Mouse (Mus musculus): ENCODE results near the gene Slc48a1. TPM values are rescaled to one million over a fixed set of nuclear protein-coding genes. Genes with fewer than 3 reads are reported as not detected.

The Slc48a1 gene
- total RNA-seq, 2 experiments from 2014 or later: 181 to 190 TPM

DNA sequence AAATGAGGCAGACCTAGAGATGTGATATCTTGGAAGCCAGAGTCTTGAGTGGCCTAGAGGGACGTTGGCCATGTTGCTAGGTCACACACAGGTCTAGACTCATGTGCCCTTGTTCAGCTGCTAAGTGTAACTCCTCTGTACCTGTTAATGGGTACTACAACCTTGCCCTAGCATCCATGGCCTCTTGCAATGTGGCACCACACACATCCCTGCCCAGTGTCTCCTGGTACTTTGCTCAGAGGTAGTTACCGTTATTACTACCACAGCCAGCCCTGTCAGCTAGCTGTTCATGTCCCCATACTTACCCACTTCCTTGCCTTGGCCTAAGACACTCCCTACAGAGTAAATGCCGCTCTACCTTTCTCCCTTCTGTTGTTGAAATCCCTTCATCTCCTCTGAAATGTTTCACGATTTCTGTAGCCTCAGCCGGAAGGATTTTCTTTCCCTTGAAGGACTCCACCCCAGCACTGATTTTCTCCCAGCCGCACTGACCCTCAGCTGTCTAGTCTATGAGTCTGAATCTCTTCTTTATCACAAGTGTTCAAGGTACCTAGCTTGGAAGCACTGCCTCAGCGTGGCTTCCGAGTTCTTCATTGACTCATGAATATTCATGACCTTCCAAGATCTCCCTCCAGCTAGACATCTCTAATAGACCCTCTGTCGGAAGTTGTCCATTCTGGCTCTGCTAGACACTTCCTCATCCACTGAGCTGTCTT is 54.6 kb downstream of the Slc48a1 start:
- DNase-seq (ENCODE audit: low spot score in 2 of 2): no peak
- intact Hi-C loops (cut with DNase I): no loop called here

DNA sequence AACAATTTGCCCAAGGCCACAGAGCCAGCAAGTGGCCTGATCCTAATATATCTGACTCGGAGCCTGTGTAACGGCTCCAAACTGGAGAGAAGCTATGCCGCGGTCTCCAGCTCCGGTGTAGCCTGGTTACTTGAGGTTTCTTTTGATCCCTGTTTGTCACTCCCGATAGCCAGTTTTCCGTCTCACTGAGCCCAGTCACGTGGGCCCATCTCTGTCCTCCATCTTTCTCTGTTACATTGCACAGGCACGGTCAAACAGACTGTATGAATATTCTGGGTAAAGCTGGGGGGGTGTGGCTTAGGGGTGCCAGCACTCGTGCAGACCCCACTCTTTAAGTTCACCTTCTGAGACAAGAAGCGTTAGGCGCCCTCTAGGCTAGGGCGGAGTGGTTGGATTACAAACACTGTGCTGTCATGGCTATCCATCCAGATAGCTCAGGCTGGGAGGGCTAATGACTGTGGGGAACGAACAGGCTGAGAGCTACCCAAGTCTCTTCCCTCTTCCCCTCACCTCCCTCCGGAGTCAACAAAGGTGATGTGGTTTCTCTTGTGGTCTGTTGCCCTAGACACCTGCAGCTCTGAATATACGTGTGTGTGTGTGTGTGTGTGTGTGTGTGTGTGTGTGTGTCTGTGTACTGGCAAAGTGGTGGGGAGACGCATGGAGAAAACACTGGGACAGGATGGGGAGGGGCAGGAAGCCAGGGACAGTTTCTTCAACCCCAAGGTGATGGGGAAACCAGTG is 58.0 kb downstream of the Slc48a1 start:
- DNase-seq (ENCODE audit: low spot score in 2 of 2): no peak
- intact Hi-C loops (cut with DNase I): no loop called here

DNA sequence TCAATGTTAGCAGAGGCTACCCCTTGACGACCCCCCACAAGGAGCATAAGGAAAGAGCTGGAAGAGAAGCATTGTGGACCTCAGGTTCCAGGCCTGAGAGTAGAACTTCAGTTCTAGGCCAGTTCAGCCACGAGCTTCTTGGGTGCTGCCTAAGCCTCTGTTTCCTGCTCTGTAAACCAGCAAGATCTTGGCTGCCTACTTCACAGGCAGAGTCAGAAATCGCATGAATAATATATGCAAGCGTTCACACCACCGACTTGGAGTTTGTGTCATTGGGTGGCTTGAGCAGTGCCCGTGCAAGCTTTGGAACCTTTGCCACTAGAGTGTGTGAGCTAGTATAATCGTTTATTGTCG is 58.6 kb downstream of the Slc48a1 start:
- no peak for DNase-seq (ENCODE audit: low spot score in 2 of 2)
- intact Hi-C loops (cut with DNase I): no loop called here

DNA sequence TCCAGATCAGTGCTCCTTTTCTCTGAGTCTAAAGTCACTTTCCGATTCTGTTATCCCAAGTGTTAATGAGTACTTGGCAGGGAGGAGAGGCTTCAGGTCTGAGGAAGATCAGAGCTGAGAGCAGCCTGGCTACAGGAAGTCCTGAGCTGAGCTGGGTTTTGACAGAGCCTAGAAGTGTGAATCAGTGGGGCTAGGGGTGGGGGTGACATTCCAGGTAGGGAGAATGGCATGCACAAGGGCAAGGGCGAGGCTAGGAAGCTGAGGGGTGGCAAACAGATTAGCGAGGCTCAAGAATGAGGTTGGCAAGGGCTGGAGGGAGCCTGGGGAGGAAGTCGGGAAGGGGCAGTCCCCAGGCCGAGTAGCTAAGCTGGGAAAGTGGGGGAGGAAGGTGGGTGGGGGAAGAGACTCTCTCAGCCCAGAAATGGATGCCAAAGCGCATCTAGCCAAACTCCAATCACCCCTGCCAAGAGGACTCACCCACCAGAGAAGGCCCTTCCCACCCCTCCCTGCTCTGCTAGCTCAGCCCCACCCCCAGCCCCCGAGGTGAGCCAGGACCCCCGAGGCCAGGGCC is 59.3 kb downstream of the Slc48a1 start:
- DNase-seq (ENCODE audit: low spot score in 2 of 2): no peak
- intact Hi-C loops (cut with DNase I): no loop called here

DNA sequence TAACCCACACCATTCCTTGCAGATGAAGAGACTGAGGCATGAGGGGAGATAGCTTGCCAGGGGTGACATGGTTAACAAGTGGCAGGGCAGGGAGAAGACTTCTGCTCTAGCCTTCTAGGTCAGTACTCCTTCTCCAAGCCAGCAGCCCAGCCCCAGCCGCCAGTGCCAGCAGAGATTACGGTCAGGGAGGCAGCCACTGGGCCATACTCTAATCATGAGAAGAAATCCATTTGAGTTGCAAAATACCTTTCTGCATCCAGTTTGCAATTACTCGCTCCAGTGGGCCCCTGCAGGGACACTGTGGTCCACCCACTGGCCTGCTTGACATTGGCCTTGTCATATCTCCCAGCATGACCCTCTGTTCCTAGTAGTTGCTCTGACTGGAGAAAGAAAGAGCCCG is 60.1 kb downstream of the Slc48a1 start:
- intact Hi-C loops (cut with DNase I): no loop called here
- no peak for DNase-seq (ENCODE audit: low spot score in 2 of 2)

DNA sequence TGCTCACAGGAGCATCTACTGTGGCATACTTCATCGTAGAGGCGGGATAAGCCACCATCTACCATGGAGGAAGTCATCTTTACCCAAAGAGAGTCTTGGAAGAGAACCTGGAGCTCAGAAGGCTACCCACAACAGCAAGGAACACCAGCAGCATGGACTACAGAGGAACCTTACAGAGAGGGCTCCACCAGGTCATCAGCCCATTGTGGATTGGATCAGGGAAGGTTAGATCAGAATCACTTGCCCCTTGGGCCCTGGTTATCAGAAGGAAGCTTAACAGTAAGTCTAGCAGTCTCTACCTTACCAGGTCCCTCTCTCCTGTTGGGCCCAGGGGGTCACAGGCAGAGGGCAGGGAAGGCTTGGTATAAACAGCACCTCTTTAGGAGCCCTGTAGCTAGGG is 60.7 kb downstream of the Slc48a1 start:
- no peak for DNase-seq (ENCODE audit: low spot score in 2 of 2)
- intact Hi-C loops (cut with DNase I): no loop called here

DNA sequence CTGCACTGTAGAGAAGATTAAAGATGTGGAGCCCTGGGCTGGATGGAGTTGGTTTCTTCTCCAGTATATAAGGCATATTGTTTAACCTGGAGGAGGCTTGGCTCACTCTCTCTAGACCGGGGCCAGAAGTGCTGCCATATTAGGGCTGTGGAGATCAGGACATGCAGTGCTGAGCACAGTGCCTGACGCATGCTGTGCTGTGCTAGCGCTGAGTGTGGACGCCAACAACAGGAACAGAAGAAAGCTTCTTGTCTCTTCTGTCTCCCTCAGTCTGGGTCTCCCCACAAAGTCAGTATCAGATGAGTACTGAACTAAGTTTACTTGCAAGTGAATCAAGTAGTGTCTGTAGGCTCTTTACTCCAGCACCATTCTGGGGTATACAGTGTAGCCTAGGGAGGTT is 61.2 kb downstream of the Slc48a1 start:
- intact Hi-C loops (cut with DNase I): no loop called here
- no peak for DNase-seq (ENCODE audit: low spot score in 2 of 2)

DNA sequence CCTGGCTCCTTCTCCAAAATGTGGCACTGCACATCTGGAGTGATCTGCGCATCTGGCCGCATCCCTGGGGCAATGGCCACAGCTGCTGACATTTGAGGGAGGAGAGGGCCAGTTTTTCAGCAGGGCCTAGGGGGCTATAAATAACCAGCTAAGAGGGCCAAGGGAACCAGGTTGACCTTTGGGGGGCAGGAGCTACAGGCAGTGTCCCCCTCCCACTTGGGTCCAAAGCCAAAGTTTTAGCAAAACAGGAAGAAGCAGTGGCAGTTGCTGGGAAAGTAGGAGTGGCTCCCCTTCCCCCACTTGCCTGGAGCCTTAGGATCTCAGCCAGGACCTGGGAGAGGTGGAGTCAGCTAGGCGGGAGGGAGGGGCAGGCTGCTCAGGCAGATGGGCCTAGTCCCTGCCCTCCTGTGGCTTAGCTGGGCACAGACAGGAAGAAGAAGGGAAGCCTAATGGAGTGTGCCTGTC is 61.7 kb downstream of the Slc48a1 start:
- intact Hi-C loops (cut with DNase I): loop anchor here (10.0 kb wide), 1 partner anchor 515 kb away; no protein-coding TSS in a partner anchor
- DNase-seq (ENCODE audit: low spot score in 2 of 2): no peak

DNA sequence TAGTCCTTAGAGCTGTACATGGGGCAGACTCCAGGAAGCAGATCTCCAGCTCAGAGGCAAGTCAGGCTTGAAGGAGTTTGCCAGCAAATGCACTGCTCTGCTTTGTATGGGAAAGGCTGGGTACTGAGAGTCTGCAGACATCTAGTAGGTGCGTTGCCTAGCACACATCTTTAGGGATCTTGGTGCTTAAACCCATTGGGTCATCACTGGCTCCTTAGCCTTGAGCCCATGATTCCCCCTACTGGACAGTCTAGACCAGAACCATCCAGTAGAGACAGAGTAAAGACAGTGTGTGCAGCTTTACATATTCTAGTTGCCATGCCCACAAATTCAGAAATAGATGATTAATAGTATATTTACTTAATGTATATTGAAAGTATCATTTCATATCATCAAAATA is 62.5 kb downstream of the Slc48a1 start:
- DNase-seq (ENCODE audit: low spot score in 2 of 2): no peak
- intact Hi-C loops (cut with DNase I): loop anchor here (10.0 kb wide), 1 partner anchor 516 kb away; no protein-coding TSS in a partner anchor

DNA sequence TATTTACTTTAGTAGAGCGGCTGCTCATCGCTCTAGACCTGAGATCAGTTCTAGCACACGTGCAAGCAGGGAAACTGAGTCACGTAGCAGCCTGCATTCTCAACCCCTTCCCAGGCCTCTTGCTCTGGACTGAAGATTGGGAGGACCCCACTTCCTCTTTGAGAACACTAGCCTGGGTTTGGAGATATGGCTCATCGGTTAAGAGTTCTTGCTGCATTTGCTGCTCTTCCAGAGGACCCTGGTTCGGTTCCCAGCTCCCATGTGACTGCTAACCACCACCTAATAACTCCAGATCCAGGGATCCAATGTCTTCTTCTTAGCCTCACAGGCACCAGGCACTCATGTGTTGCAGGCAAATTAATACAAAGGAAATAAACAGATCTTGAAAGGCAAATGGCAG is 63.1 kb downstream of the Slc48a1 start:
- no peak for DNase-seq (ENCODE audit: low spot score in 2 of 2)
- intact Hi-C loops (cut with DNase I): loop anchor here (10.0 kb wide), 1 partner anchor 517 kb away; no protein-coding TSS in a partner anchor

DNA sequence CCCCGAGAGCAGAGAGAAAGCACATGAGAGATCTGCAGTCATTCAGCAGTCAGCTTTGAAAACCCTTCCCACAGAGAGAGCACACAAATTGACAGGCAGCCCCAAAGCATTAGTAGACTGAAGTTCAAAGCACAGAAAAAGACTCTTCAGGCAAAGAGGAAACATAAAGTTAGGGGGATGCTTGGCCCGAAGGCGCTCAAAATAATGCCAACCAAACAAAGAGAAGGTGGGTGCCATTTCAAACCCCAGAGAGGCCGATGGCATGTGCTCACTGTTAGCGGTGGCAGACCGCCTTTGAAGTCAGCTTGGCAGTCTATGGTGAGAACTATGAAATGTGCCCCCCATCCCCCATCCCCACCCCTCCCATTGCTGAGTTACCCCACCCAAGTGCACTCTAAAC is 63.7 kb downstream of the Slc48a1 start:
- DNase-seq (ENCODE audit: low spot score in 2 of 2): no peak

More for the DNA sequence above, 63.7 kb downstream of the Slc48a1 start:
- intact Hi-C loops (cut with DNase I): loop anchor here (10.0 kb wide), 1 partner anchor 517 kb away; no protein-coding TSS in a partner anchor

Other genes starting within 250 kb of the Slc48a1 start
- gene Rpap3, start 72.7 kb upstream of the Slc48a1 start, total RNA-seq (2021): 10 to 100 TPM; 26.3 to 28.3 TPM
- 1 to 10 TPM; 2.3 to 2.7 TPM for gene Endou, start 47.2 kb upstream of the Slc48a1 start, total RNA-seq (2021)
- gene Rapgef3, start 10.5 kb upstream of the Slc48a1 start, total RNA-seq (2021): 10 to 100 TPM; 33.1 to 35.1 TPM
- 10 to 100 TPM; 27.5 to 29.5 TPM for gene Hdac7, start 66.0 kb downstream of the Slc48a1 start, total RNA-seq (2021)
- gene Vdr, start 132.1 kb downstream of the Slc48a1 start, total RNA-seq (2021): under 1 TPM; 0.16 to 0.82 TPM
- gene Tmem106c, start 185.7 kb downstream of the Slc48a1 start, total RNA-seq (2021): 10 to 100 TPM; 22.9 to 24.2 TPM
- under 1 TPM; 0.18 to 0.48 TPM for gene Col2a1, start 226.2 kb downstream of the Slc48a1 start, total RNA-seq (2021)